Mouse (Mus musculus) cerebellum, adult 11 months (tissue): ENCODE data around the gene Sva.

Experiments used
- DNase-seq: peaks from one replicate; pipeline ENCODE4 v3.0.0; 2022

The Sva gene

DNA sequence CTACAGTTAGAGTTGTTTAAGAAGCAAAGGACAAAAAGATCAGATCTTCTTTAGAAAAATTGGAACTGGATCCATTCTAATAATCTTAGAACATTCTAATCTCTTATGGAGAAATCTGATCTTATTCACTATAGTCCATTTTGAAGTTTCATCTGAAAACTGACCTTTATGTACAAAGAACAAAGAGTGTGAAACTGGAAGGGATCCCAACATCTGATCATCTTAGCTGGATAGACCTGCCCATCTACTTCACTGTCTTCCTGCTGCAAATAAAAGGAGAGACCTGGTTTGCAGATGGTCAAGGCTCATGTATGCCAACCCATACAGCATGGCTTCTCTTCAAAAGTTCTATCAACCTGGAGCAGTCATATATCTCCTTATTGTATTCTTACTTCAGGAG is at the start of gene Sva:
TSS of gene Sva (plus strand) at position 301 of the 400 bp plus-strand sequence.
- no peak for DNase-seq
